7 mouse cellular contexts compared by ENCODE assay signal in genomic region chr7:127519284-127519683, GRCm38 (mm10). TPM values are rescaled to one million over a fixed set of nuclear protein-coding genes. Genes with fewer than 3 reads are reported as not detected.
DNase-seq lines count a peak whose midpoint lies in the region; ATAC-seq and TF ChIP-seq lines count a peak whose summit lies in the region.

Gm42715 (plus strand) TSS chr7:127519584.

- no peaks in the 10 kb centered on the region for H3K4me1 ChIP-seq in lung, embryonic 15.5 days
- H3K4me1 ChIP-seq in cortical plate, adult 2 months (ENCODE audit: control insufficient read depth, insufficient read depth, low read length): no peaks in the 10 kb centered on the region
- 0 out of 2 replicates have a peak, but pooled peaks cover 3% of the 10 kb centered on the region for H3K4me1 ChIP-seq in hindbrain, embryonic 10.5 days (replicated peaks)
- H3K4me1 ChIP-seq in midbrain, postnatal 0 days (ENCODE audit: insufficient read depth, low read length): no peaks in the 10 kb centered on the region

- no peaks in the 10 kb centered on the region for H3K27me3 ChIP-seq in lung, embryonic 15.5 days
- H3K27me3 ChIP-seq in hindbrain, embryonic 10.5 days (ENCODE audit: insufficient read depth, poor library complexity, severe bottlenecking): no peaks in the 10 kb centered on the region
- H3K27me3 ChIP-seq in midbrain, postnatal 0 days (ENCODE audit: insufficient read depth, low read length): no peaks in the 10 kb centered on the region

- peaks cover 84% of the 10 kb centered on the region for H3K36me3 ChIP-seq in lung, embryonic 15.5 days
- H3K36me3 ChIP-seq in hindbrain, embryonic 10.5 days: peaks cover 100% of the 10 kb centered on the region
- peaks cover 63% of the 10 kb centered on the region for H3K36me3 ChIP-seq in midbrain, postnatal 0 days (ENCODE audit: insufficient read depth, low read length)

- DNase-seq in lung, postnatal 36 days: no peak
- DNase-seq in hindbrain, embryonic 10.5 days (ENCODE audit: low spot score): no peak
- DNase-seq in midbrain, postnatal 0 days (ENCODE audit: low spot score): no peak
- DNase-seq in MN1 (ENCODE audit: low spot score): no peak
- no peak for DNase-seq in right cerebral cortex, postnatal 25 days

- no peak within 1 kb of the TSS for H3K4me2 ChIP-seq in lung, embryonic 15.5 days
- H3K4me2 ChIP-seq in midbrain, postnatal 0 days (ENCODE audit: low read depth, low read length, poor library complexity, severe bottlenecking): no peak within 1 kb of the TSS

- H3K4me3 ChIP-seq in lung, embryonic 15.5 days: no peak within 1 kb of the TSS
- H3K4me3 ChIP-seq in cortical plate, adult 2 months (ENCODE audit: insufficient read depth, low read length): no peak within 1 kb of the TSS
- H3K4me3 ChIP-seq in hindbrain, embryonic 10.5 days: no peak within 1 kb of the TSS
- no peak within 1 kb of the TSS for H3K4me3 ChIP-seq in midbrain, postnatal 0 days (ENCODE audit: low read depth, low read length)

- no peak within 1 kb of the TSS for H3K9ac ChIP-seq in lung, embryonic 15.5 days
- no peak within 1 kb of the TSS for H3K9ac ChIP-seq in midbrain, postnatal 0 days (replicated peaks; ENCODE audit: low read length, poor library complexity, severe bottlenecking)

- 88% methylated on average over 3 of the region's 3 CpGs for WGBS in lung, embryonic 15.5 days
- WGBS in hindbrain, embryonic 10.5 days: 99% methylated on average over 3 of the region's 3 CpGs
- WGBS in midbrain, postnatal 0 days: 91% methylated on average over 3 of the region's 3 CpGs

- no peak for TF ChIP-seq POLR2A in cortical plate, adult 2 months (IDR thresholded peaks at IDR 0.05; ENCODE audit: extremely low read depth, insufficient read depth, low read length)

- ATAC-seq in lung, embryonic 15.5 days (ENCODE audit: borderline replicate concordance, extremely low read depth, low FRiP score, low TSS enrichment): no peak
- no peak for ATAC-seq in midbrain, postnatal 0 days (ENCODE audit: low FRiP score)

- no peaks in the 10 kb centered on the region for H3K9me3 ChIP-seq in lung, embryonic 15.5 days
- no peaks in the 10 kb centered on the region for H3K9me3 ChIP-seq in hindbrain, embryonic 10.5 days
- no peaks in the 10 kb centered on the region for H3K9me3 ChIP-seq in midbrain, postnatal 0 days (ENCODE audit: low read length)

- H3K27ac ChIP-seq in lung, embryonic 15.5 days: no peak within 1 kb of the TSS
- no peak within 1 kb of the TSS for H3K27ac ChIP-seq in cortical plate, adult 2 months (ENCODE audit: insufficient read depth, low read length)
- H3K27ac ChIP-seq in hindbrain, embryonic 10.5 days: no peak within 1 kb of the TSS
- no peak within 1 kb of the TSS for H3K27ac ChIP-seq in midbrain, postnatal 0 days (ENCODE audit: low read depth, low read length)

- TF ChIP-seq CTCF in cortical plate, adult 2 months (IDR thresholded peaks at IDR 0.05; ENCODE audit: extremely low read depth, insufficient read depth, low read length): no peak
- TF ChIP-seq CTCF in midbrain, postnatal 0 days (IDR thresholded peaks at IDR 0.05): no peak

RNA-seq across cellular contexts. Expression of gene Gm42715, which starts in this region (rescaled TPM):
- 13.8 and 15.4 TPM in 2 replicates for polyA plus RNA-seq in lung, embryonic 15.5 days (2015; fragmentation: Nextera tagmentation; extraction: Ambion mirVana)
- polyA plus RNA-seq in cortical plate, adult 2 months (2012; rRNA removed): 11.3 and 13.3 TPM in 2 replicates
- polyA plus RNA-seq in hindbrain, embryonic 10.5 days (2016; fragmentation: Nextera tagmentation; extraction: Ambion mirVana): 16.5 and 18.1 TPM in 2 replicates
- 19.6 and 32.1 TPM in 2 replicates for total RNA-seq in midbrain, postnatal 0 days (2014; rRNA removed)
- 9.0 and 11.4 TPM in 2 replicates for polyA plus RNA-seq in midbrain, postnatal 0 days (2015; fragmentation: Nextera tagmentation; extraction: Ambion mirVana)
